Mouse (Mus musculus) adrenal gland (tissue): ENCODE data around the gene Stk11ip.

Experiments used
- intact Hi-C: fragments of 180-260 bp; cut with DNase I; formaldehyde crosslinking; loops from one replicate; pipeline ENCODE4 v1.15.1; 2025

Gene Stk11ip

GRCm38 (mm10) chr1:75561221-75561897, 40.0 kb downstream of the Stk11ip start:
- intact Hi-C loops = loop anchor here (5.0 kb wide), 1 partner anchor 39 kb away; the partner anchor contains the start of gene Stk11ip

GRCm38 (mm10) chr1:75561898-75562238, 40.5 kb downstream of the Stk11ip start:
- intact Hi-C loops = loop anchor here (5.0 kb wide), 1 partner anchor 40 kb away; the partner anchor contains the start of gene Stk11ip

GRCm38 (mm10) chr1:75564102-75564501, 42.8 kb downstream of the Stk11ip start:
- intact Hi-C loops = loop anchor here (5.0 kb wide), 1 partner anchor 42 kb away; the partner anchor contains the start of gene Stk11ip

- intact Hi-C loops = loop anchor here (5.0 kb wide), 1 partner anchor 43 kb away; the partner anchor contains the start of gene Stk11ip
Measured at GRCm38 (mm10) chr1:75564916-75565315, 43.6 kb downstream of the Stk11ip start.

GRCm38 (mm10) chr1:75565616-75566015, 44.3 kb downstream of the Stk11ip start:
- intact Hi-C loops = no loop called here

GRCm38 (mm10) chr1:75570403-75570802, 49.1 kb downstream of the Stk11ip start:
- intact Hi-C loops = no loop called here

- intact Hi-C loops = no loop called here
Measured at GRCm38 (mm10) chr1:75572776-75573175, 51.4 kb downstream of the Stk11ip start.

- intact Hi-C loops = no loop called here
Measured at GRCm38 (mm10) chr1:75573715-75574114, 52.4 kb downstream of the Stk11ip start.

- intact Hi-C loops = no loop called here
Measured at GRCm38 (mm10) chr1:75574476-75575310, 53.4 kb downstream of the Stk11ip start.

GRCm38 (mm10) chr1:75581936-75582624, 60.8 kb downstream of the Stk11ip start:
- intact Hi-C loops = no loop called here

GRCm38 (mm10) chr1:75582625-75582956, 61.3 kb downstream of the Stk11ip start:
- intact Hi-C loops = no loop called here

- intact Hi-C loops = no loop called here
Measured at GRCm38 (mm10) chr1:75583034-75583433, 61.7 kb downstream of the Stk11ip start.

GRCm38 (mm10) chr1:75586791-75587190, 65.5 kb downstream of the Stk11ip start:
- intact Hi-C loops = no loop called here
